Mouse (Mus musculus) kidney, adult 2 months (tissue): ENCODE measurements around the gene Pdzrn4. TPM values are rescaled to one million over a fixed set of nuclear protein-coding genes. Genes with fewer than 3 reads are reported as not detected.

Source experiments
- DNase-seq: peaks from one replicate; pipeline ENCODE4 v3.0.0; 2021
- H3K27ac ChIP-seq: fragments of 200-500 bp; 2 replicates; pipeline ENCODE4 v1.5.1; 2012; ENCODE audit warnings: low read depth, low read length, control low read depth, inconsistent platforms; ENCODE audit not compliant: insufficient read depth
- H3K27me3 ChIP-seq: fragments of 200-500 bp; replicated peaks from 2 replicates; pipeline ENCODE4 v1.6.1; 2012; ENCODE audit warnings: mild to moderate bottlenecking, moderate library complexity, low read length, inconsistent platforms; ENCODE audit not compliant: control insufficient read depth, insufficient read depth
- H3K36me3 ChIP-seq: fragments of 200-500 bp; 2 replicates; pipeline ENCODE4 v1.6.1; 2012; ENCODE audit warnings: mild to moderate bottlenecking, moderate library complexity, low read length, inconsistent platforms; ENCODE audit not compliant: control insufficient read depth, insufficient read depth
- H3K4me1 ChIP-seq: fragments of 200-500 bp; 2 replicates; pipeline ENCODE4 v1.6.1; 2011; ENCODE audit warnings: low read length; ENCODE audit not compliant: control insufficient read depth, insufficient read depth
- H3K4me3 ChIP-seq: fragments of 200-500 bp; 2 replicates; pipeline ENCODE4 v1.5.1; 2011; ENCODE audit warnings: mild to moderate bottlenecking, low read depth, low read length, control low read depth; ENCODE audit not compliant: insufficient read depth
- CTCF ChIP-seq: fragments of 200-500 bp; conservative IDR thresholded peaks from 2 replicates; pipeline ENCODE4 v1.5.1; 2011; ENCODE audit warnings: low read depth, mild to moderate bottlenecking, control low read depth, low read length, moderate library complexity, mixed read lengths; ENCODE audit not compliant: insufficient read depth, insufficient read length
- POLR2A ChIP-seq: fragments of 200-500 bp; IDR thresholded peaks from one replicate; pipeline ENCODE4 v1.6.1; 2011; ENCODE audit warnings: low read depth, low read length, control low read depth
- WGBS: fragments of 180-500 bp; shearing (Covaris S2); methylation state at CpG from one replicate; pipeline ENCODE4 v1.1.7; 2018; 5-methylcytosine and 5-hydroxymethylcytosine counted together
- polyA plus RNA-seq: library from polyadenylated mRNA; depleted of rRNA; stranded (reverse); fragments of >200 nt; gene quantifications from 2 replicates; pipeline ENCODE4 v1.2.3, GENCODE M21; 2012

Pdzrn4 gene
- polyA plus RNA-seq, 1 experiment: 0.39 TPM

DNA sequence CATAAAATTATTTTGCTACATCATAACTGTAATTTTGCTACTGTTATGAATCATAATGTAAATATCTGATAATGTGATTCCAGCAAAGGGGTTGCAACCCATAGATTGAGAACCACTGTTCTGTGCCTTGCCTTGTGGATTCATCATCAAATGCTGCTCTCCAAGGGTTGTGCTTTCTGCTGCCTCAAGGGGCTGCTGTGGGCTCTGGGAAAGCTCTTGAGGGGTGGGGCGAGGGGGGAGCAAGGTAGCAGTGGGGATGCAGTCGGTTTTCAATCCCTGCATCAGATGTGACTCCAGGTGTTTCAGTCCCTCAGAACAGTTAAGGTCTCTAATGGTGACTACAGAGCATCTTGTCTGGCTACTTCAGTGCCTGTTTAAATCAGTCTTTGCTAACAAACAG is 2.1 kb downstream of the Pdzrn4 start:
- Histone ChIP-seq H3K36me3 (no peaks in the 10 kb centered on the region), H3K4me3 (no peak overlapping the region), H3K27me3 (no peaks in the 10 kb centered on the region; the same call in 1 of the 2 replicates), H3K4me1 (no peaks in the 10 kb centered on the region), H3K27ac (no peak overlapping the region)
- TF ChIP-seq POLR2A: no peak
- no peak for TF ChIP-seq CTCF
- no peak for DNase-seq
- WGBS: 49% methylated on average over 2 of the region's 2 CpGs

DNA sequence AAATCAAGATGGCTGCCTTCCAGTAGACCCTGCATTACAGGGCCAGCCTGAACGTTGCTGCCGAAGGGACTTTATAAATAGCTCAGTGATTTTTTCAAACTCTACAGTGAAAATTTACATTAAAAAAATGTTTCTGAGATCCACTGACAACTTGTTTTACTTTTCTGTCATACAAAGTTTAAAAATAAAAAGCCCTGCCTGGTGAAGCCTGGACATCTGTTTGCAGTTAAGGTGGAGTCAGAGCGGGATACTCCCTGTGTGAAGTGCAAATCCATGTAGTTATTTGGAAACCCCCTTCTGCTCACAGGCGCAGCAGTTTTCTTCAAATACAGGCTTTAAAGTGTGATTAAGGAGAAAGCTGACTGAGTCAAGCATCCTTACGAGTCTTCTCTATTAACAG is 2.6 kb downstream of the Pdzrn4 start:
- Histone ChIP-seq H3K36me3 (no peaks in the 10 kb centered on the region), H3K27ac (no peak overlapping the region), H3K4me3 (no peak overlapping the region), H3K4me1 (no peaks in the 10 kb centered on the region), H3K27me3 (no peaks in the 10 kb centered on the region; the same call in 1 of the 2 replicates)
- WGBS: 85% methylated on average over 5 of the region's 5 CpGs
- no peak for DNase-seq
- TF ChIP-seq CTCF (no peak), POLR2A (no peak)

DNA sequence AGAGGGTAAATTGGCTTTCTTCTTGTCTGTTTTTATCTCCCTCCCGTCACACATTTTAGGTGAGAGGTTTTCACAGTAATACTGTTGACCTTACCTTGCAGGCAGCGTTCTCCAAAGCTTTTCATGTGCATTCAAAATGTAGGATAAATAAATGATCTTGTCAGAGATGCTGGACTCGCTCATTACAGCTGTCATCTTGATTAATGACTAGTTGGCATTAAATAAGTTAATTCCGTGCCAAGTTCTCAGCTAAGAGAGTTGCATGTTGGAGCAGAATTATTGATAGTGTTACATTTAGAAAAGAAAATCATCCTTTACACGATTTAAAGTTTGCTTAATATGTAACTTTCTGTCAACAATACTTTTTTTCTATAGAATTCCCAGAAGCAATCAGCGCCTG is 4.9 kb downstream of the Pdzrn4 start:
- Histone ChIP-seq H3K27ac (no peak overlapping the region), H3K4me3 (no peak overlapping the region), H3K27me3 (no peaks in the 10 kb centered on the region; the same call in 1 of the 2 replicates), H3K36me3 (no peaks in the 10 kb centered on the region), H3K4me1 (no peaks in the 10 kb centered on the region)
- 44% methylated on average over 6 of the region's 6 CpGs for WGBS
- DNase-seq: no peak
- TF ChIP-seq POLR2A: no peak
- no peak for TF ChIP-seq CTCF

DNA sequence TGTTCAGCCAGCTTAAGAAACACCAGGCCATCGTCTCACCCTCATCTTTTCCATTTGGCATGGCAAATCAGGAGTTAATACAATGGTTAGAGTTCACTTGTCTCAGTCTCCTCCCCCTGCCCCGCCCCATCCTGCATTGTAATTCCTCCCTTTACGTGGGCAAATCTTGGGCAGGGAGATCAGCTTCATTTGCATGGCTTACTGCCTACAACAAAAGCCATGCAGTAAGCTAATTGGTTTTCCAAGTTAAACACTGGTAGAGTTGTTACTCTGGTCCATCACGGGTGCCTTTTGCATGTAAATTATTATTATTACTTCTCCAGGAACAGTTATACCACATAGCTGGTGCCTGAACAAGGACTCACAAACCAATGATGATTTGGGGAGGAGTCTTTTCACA is 18.6 kb downstream of the Pdzrn4 start:
- Histone ChIP-seq H3K4me1 (no peaks in the 10 kb centered on the region), H3K27me3 (no peaks in the 10 kb centered on the region), H3K27ac (no peak overlapping the region), H3K4me3 (no peak overlapping the region), H3K36me3 (no peaks in the 10 kb centered on the region)
- no peak for TF ChIP-seq CTCF
- TF ChIP-seq POLR2A: no peak
- DNase-seq: no peak
- WGBS: 17% methylated on average over 4 of the region's 4 CpGs

DNA sequence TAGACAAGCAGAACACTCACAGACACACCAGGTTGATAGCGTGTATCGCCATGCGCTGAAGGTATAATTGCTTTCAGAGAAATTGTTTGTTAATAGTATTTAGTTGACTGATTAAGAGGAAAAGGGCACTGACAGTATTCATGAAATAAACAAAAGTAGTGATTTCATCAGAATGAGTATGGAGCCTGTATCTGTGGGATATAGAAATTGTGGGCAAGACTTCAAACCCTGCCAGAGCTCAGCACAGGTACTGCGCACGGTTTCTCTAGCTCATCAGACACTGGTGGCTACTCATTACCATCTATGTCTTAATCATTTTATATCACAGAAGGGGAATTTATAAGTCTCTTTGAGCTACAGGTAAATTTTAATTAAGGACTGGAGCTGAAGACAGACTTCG is 19.5 kb downstream of the Pdzrn4 start:
- TF ChIP-seq POLR2A: no peak
- no peak for TF ChIP-seq CTCF
- H3K27me3 ChIP-seq: no peaks in the 10 kb centered on the region
- no peaks in the 10 kb centered on the region for H3K4me1 ChIP-seq
- no peak overlapping the region for H3K27ac ChIP-seq
- no peak overlapping the region for H3K4me3 ChIP-seq
- DNase-seq: no peak
- 80% methylated on average over 6 of the region's 6 CpGs for WGBS
- no peaks in the 10 kb centered on the region for H3K36me3 ChIP-seq

DNA sequence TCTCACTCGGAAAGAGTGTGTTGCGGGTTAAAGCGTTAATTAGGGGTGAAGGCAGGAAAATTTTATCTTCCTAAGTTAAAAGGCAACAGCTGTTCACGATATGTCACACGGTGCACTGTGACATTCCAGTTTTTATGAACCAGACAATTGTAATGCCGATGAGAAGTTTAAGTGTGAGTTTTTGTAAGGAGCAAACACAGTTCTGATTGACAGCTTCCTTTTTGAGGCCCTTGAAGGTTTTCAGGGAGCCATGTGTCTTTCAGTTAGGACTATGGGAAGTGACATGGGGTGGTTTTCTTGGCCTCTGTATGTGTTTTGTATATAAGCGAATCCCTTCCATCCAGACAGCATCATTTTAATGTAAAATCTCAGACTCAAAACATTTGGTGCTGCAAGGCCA is 20.0 kb downstream of the Pdzrn4 start:
- TF ChIP-seq POLR2A: no peak
- no peak for TF ChIP-seq CTCF
- Histone ChIP-seq H3K36me3 (no peaks in the 10 kb centered on the region), H3K4me3 (no peak overlapping the region), H3K27me3 (no peaks in the 10 kb centered on the region), H3K27ac (no peak overlapping the region), H3K4me1 (no peaks in the 10 kb centered on the region)
- 43% methylated on average over 7 of the region's 7 CpGs for WGBS
- no peak for DNase-seq

DNA sequence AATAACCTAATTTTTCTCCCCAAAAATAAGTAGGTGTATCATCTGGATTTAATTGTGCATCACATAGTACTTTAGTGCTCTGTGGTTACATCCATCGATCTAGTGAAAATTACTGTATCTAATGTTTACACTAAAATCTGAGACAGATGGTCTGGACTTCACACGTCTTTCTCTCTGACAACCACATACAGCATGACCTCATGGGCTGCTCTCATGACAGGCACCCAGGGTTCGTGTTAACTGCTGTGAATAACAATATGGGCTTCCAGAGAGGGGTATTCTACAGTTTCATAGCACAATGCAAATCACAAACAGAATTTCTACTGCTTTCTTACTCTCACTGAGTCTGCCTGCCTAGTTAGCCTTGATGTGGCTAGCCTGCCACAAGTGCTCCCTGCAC is 20.4 kb downstream of the Pdzrn4 start:
- no peak for DNase-seq
- Histone ChIP-seq H3K4me3 (no peak overlapping the region), H3K36me3 (no peaks in the 10 kb centered on the region), H3K4me1 (no peaks in the 10 kb centered on the region), H3K27ac (no peak overlapping the region), H3K27me3 (no peaks in the 10 kb centered on the region)
- WGBS: 53% methylated on average over 3 of the region's 3 CpGs
- TF ChIP-seq POLR2A: no peak
- TF ChIP-seq CTCF: no peak

DNA sequence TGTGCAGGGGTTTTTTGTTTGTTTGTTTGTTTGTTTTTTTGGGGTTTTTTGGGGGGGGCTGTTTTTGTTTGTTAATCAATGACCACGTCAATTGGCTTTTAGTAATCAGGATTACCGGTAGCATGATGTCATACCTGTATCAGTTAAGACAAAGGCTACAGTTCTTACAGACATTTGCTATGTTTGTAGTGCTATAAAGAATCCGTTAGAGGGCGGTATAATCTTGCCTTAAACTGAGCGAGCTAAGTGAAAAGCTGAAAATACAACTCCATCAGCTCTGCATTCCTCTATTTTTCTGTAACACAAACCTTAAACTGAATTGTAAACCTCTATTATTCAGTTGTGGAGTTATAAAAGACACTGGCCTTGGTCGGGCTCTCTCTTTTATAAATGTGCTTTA is 37.9 kb downstream of the Pdzrn4 start:
- H3K36me3 ChIP-seq: no peaks in the 10 kb centered on the region
- 7% methylated on average over 6 of the region's 6 CpGs for WGBS
- no peak overlapping the region for H3K27ac ChIP-seq
- H3K4me1 ChIP-seq: no peaks in the 10 kb centered on the region
- TF ChIP-seq POLR2A (no peak), CTCF (peak; percentile 25; the same call in 1 of the 2 replicates)
- H3K4me3 ChIP-seq: no peak overlapping the region
- no peaks in the 10 kb centered on the region for H3K27me3 ChIP-seq
- peak; percentile 11 for DNase-seq
